Mouse (Mus musculus): ENCODE data around the gene Tlcd2.

GRCm38 (mm10) chr11:75515186-75515585, 53.7 kb downstream of the Tlcd2 start:
- TF ChIP-seq CTCF (IDR thresholded peaks at IDR 0.05) (no peak), POLR2A (IDR thresholded peaks at IDR 0.05; ENCODE audit: insufficient read depth, low read depth, low read length) (no peak), EP300 (IDR thresholded peaks at IDR 0.05; ENCODE audit: insufficient read depth, low read depth, low read length) (no peak)

All from heart, adult 2 months (tissue).